Mouse (Mus musculus): ENCODE results near the gene Pla2g1b.
A peak's percentile ranks its signal among the peaks of the same experiment; 100 is the strongest.

DNA sequence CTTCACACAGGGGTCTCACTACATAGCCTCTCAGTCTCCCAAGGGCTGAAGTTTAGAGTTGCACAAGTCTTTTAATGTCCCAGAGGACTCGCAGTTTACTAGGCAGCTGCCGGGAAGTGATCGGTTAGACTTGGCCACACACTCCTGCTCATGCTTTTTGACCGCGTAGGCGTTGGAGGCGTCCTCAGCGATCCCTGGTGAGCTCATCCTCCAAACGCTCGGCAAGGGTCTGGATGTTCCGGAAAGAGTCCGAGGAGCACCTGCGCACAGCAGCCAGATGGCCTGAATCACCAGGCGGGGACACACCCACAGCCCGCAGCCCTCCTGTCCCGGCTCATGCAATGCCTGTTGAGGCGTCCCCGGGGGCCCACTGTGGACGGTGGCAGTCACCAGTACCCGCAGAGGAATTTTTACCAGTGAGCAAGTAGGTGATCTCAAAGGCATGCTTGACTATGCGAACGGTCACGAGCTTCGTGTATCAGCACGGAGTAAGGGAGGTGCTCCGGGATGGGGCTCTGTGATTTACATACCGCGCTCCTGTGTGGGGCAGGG, 25.8 kb downstream of the Pla2g1b start:
- TF ChIP-seq CTCF (IDR thresholded peaks at IDR 0.05; ENCODE audit: low read depth, low read length) (no peak), EP300 (IDR thresholded peaks at IDR 0.05; ENCODE audit: insufficient read depth, low read depth, low read length) (peak; percentile 66; the same call in 1 of the 2 replicates)
